ENCODE assay signal across 26 mouse cellular contexts in the genomic region with DNA sequence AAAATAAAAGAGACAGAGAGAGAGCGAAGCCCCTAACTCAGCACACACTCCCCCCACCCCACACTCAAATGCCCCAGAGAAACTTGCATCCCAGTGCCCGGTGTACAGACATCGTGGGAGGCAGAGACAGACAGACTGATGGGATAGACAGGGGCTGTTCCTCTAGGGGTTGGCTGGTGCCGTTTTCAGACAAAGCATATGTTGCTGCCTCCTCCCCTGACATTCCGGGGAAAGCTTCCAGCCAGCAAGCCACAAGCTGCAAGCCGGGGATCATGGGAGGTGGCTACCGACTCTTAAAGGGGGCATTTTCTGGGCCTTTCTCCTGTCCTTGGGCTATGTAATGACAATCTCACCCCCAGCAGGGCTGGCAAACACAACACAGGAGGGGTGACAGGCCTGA. TPM values are rescaled to one million over a fixed set of nuclear protein-coding genes. Genes with fewer than 3 reads are reported as not detected.
DNase-seq lines count a peak whose midpoint lies in the region; ATAC-seq and TF ChIP-seq lines count a peak whose summit lies in the region.
"Had no signal": no experiment of that assay in that cellular context is flagged by ENCODE, and none has a peak within 500 bp of the region (broad histone marks: within the 10 kb centered on the region; RNA-seq: fewer than 3 reads in every experiment).

No protein-coding gene starts in this region.

- 46% methylated on average over 7 of the region's 7 CpGs for WGBS in forebrain, embryonic 16.5 days
- WGBS in forebrain, embryonic 10.5 days, result 66% methylated on average over 7 of the region's 7 CpGs
- WGBS in midbrain, postnatal 0 days, result 57% methylated on average over 7 of the region's 7 CpGs
- WGBS in midbrain, embryonic 13.5 days, result 60% methylated on average over 7 of the region's 7 CpGs
- WGBS in hindbrain, postnatal 0 days, result 54% methylated on average over 7 of the region's 7 CpGs
- WGBS in intestine, embryonic 16.5 days, result 57% methylated on average over 7 of the region's 7 CpGs

- peaks cover 16% of the 10 kb centered on the region for H3K4me1 ChIP-seq in forebrain, embryonic 16.5 days (replicated peaks; ENCODE audit: control insufficient read depth, insufficient read depth, low read length)
- peaks cover 23% of the 10 kb centered on the region for H3K4me1 ChIP-seq in forebrain, embryonic 10.5 days
- H3K4me1 ChIP-seq in midbrain, postnatal 0 days (ENCODE audit: insufficient read depth, low read length), result no peaks in the 10 kb centered on the region; the same call in 1 of the 2 replicates
- H3K4me1 ChIP-seq in midbrain, embryonic 13.5 days (replicated peaks), result peaks cover 21% of the 10 kb centered on the region
- H3K4me1 ChIP-seq in hindbrain, postnatal 0 days (ENCODE audit: insufficient read depth, low read length), result no peaks in the 10 kb centered on the region
- peaks cover 19% of the 10 kb centered on the region for H3K4me1 ChIP-seq in intestine, embryonic 16.5 days (ENCODE audit: control insufficient read depth, insufficient read depth, low read length)

- no peak for TF ChIP-seq CTCF in midbrain, postnatal 0 days (IDR thresholded peaks at IDR 0.05)
- TF ChIP-seq CTCF in hindbrain, postnatal 0 days (IDR thresholded peaks at IDR 0.05; ENCODE audit: low read depth), result no peak

- H3K9ac ChIP-seq in forebrain, embryonic 16.5 days (replicated peaks; ENCODE audit: low read depth, low read length), result no peak overlapping the region
- H3K9ac ChIP-seq in midbrain, postnatal 0 days (replicated peaks; ENCODE audit: low read length, poor library complexity, severe bottlenecking), result peak overlapping the region; percentile 29; the same call in 1 of the 2 replicates
- no peak overlapping the region for H3K9ac ChIP-seq in midbrain, embryonic 13.5 days (replicated peaks)
- H3K9ac ChIP-seq in hindbrain, postnatal 0 days (replicated peaks; ENCODE audit: low read length), result 0 out of 2 replicates have a peak overlapping the region, but pooled peaks have one; percentile 6
- no peak overlapping the region for H3K9ac ChIP-seq in intestine, embryonic 16.5 days (ENCODE audit: low read depth, low read length)
- H3K9ac ChIP-seq: embryonic facial prominence, embryonic 15.5 days; limb, embryonic 12.5 days; liver, postnatal 0 days; neural tube, embryonic 13.5 days had no signal

- no peaks in the 10 kb centered on the region for H3K36me3 ChIP-seq in forebrain, embryonic 16.5 days (ENCODE audit: control insufficient read depth, insufficient read depth)
- no peaks in the 10 kb centered on the region for H3K36me3 ChIP-seq in forebrain, embryonic 10.5 days (replicated peaks)
- H3K36me3 ChIP-seq in midbrain, postnatal 0 days (ENCODE audit: insufficient read depth, low read length), result no peaks in the 10 kb centered on the region
- H3K36me3 ChIP-seq in midbrain, embryonic 13.5 days, result no peaks in the 10 kb centered on the region
- no peaks in the 10 kb centered on the region for H3K36me3 ChIP-seq in hindbrain, postnatal 0 days (ENCODE audit: insufficient read depth, low read length)
- no peaks in the 10 kb centered on the region for H3K36me3 ChIP-seq in intestine, embryonic 16.5 days (ENCODE audit: control insufficient read depth, insufficient read depth, low read length)
- H3K36me3 ChIP-seq: embryonic facial prominence, embryonic 15.5 days; limb, embryonic 12.5 days; neural tube, embryonic 13.5 days had no signal

- DNase-seq in forebrain, embryonic 10.5 days (ENCODE audit: extremely low spot score, low spot score), result no peak
- DNase-seq in layer of hippocampus, adult 9-11 months, result peak; percentile 25
- DNase-seq in layer of hippocampus, postnatal 36 days, result no peak
- DNase-seq in midbrain, postnatal 0 days (ENCODE audit: low spot score), result no peak
- DNase-seq in hindbrain, postnatal 0 days (ENCODE audit: low spot score), result no peak
- DNase-seq: adrenal gland, postnatal 25 days; cerebellum, adult 9-10 months; gastrocnemius, adult 2 months; kidney, adult 8-10 months; kidney, postnatal 10 days; liver, postnatal 0 days; right cerebral cortex, postnatal 14 days; spleen, adult 18-20 months had no signal

- peaks cover 56% of the 10 kb centered on the region for H3K27me3 ChIP-seq in forebrain, embryonic 16.5 days (replicated peaks; ENCODE audit: control insufficient read depth, insufficient read depth, low read length)
- peaks cover 86% of the 10 kb centered on the region for H3K27me3 ChIP-seq in forebrain, embryonic 10.5 days (ENCODE audit: poor library complexity, severe bottlenecking)
- peaks cover 35% of the 10 kb centered on the region for H3K27me3 ChIP-seq in midbrain, postnatal 0 days (ENCODE audit: insufficient read depth, low read length)
- peaks cover 86% of the 10 kb centered on the region for H3K27me3 ChIP-seq in midbrain, embryonic 13.5 days
- H3K27me3 ChIP-seq in hindbrain, postnatal 0 days (ENCODE audit: insufficient read depth, low read length), result peaks cover 25% of the 10 kb centered on the region; the same call in 1 of the 2 replicates
- H3K27me3 ChIP-seq in intestine, embryonic 16.5 days (replicated peaks; ENCODE audit: control insufficient read depth, insufficient read depth, low read length), result peaks cover 57% of the 10 kb centered on the region

- no peak for ATAC-seq in forebrain, embryonic 16.5 days
- ATAC-seq in midbrain, postnatal 0 days (ENCODE audit: low FRiP score), result no peak
- ATAC-seq in midbrain, embryonic 13.5 days, result no peak
- no peak for ATAC-seq in hindbrain, postnatal 0 days
- no peak for ATAC-seq in intestine, embryonic 16.5 days
- ATAC-seq: inflammation-experienced regulatory T-cells, adult 6 months; liver, postnatal 0 days; lung, postnatal 0 days had no signal

- no peaks in the 10 kb centered on the region for H3K9me3 ChIP-seq in forebrain, embryonic 16.5 days (ENCODE audit: control insufficient read depth, low read length)
- no peaks in the 10 kb centered on the region for H3K9me3 ChIP-seq in forebrain, embryonic 10.5 days
- H3K9me3 ChIP-seq in midbrain, postnatal 0 days (ENCODE audit: low read length), result no peaks in the 10 kb centered on the region
- H3K9me3 ChIP-seq in midbrain, embryonic 13.5 days, result no peaks in the 10 kb centered on the region
- no peaks in the 10 kb centered on the region for H3K9me3 ChIP-seq in hindbrain, postnatal 0 days (ENCODE audit: low read length)
- H3K9me3 ChIP-seq in intestine, embryonic 16.5 days (ENCODE audit: control insufficient read depth, low read length), result no peaks in the 10 kb centered on the region
- H3K9me3 ChIP-seq: embryonic facial prominence, embryonic 15.5 days; limb, embryonic 12.5 days; neural tube, embryonic 13.5 days had no signal

- peak overlapping the region; percentile 3 for H3K4me3 ChIP-seq in forebrain, embryonic 16.5 days (replicated peaks; ENCODE audit: low read length)
- H3K4me3 ChIP-seq in forebrain, embryonic 10.5 days, result no peak overlapping the region
- H3K4me3 ChIP-seq in midbrain, postnatal 0 days (ENCODE audit: low read depth, low read length), result peak overlapping the region; percentile 60
- H3K4me3 ChIP-seq in midbrain, embryonic 13.5 days (replicated peaks), result no peak overlapping the region
- peak overlapping the region; percentile 50 for H3K4me3 ChIP-seq in hindbrain, postnatal 0 days (ENCODE audit: low read length)
- H3K4me3 ChIP-seq in intestine, embryonic 16.5 days (ENCODE audit: low read length), result no peak overlapping the region
- H3K4me3 ChIP-seq: embryonic facial prominence, embryonic 15.5 days; gastrocnemius, adult 2 months; limb, embryonic 12.5 days had no signal

- H3K27ac ChIP-seq in forebrain, embryonic 16.5 days (ENCODE audit: low read length), result no peak overlapping the region
- no peak overlapping the region for H3K27ac ChIP-seq in forebrain, embryonic 10.5 days
- no peak overlapping the region for H3K27ac ChIP-seq in midbrain, postnatal 0 days (ENCODE audit: low read depth, low read length)
- no peak overlapping the region for H3K27ac ChIP-seq in midbrain, embryonic 13.5 days
- H3K27ac ChIP-seq in hindbrain, postnatal 0 days, result no peak overlapping the region
- H3K27ac ChIP-seq in intestine, embryonic 16.5 days (ENCODE audit: low read length), result no peak overlapping the region
- H3K27ac ChIP-seq: embryonic facial prominence, embryonic 15.5 days; gastrocnemius, adult 2 months; limb, embryonic 12.5 days; macrophage; neural tube, embryonic 13.5 days had no signal

- peak overlapping the region; percentile 76 for H3K4me2 ChIP-seq in forebrain, embryonic 16.5 days (ENCODE audit: low read length)
- H3K4me2 ChIP-seq in midbrain, postnatal 0 days (ENCODE audit: low read depth, low read length, poor library complexity, severe bottlenecking), result peak overlapping the region; percentile 86
- no peak overlapping the region for H3K4me2 ChIP-seq in midbrain, embryonic 13.5 days (replicated peaks)
- H3K4me2 ChIP-seq in hindbrain, postnatal 0 days (ENCODE audit: low read depth, low read length), result peak overlapping the region; percentile 78
- H3K4me2 ChIP-seq in intestine, embryonic 16.5 days (ENCODE audit: low read depth, low read length), result no peak overlapping the region
- H3K4me2 ChIP-seq: embryonic facial prominence, embryonic 15.5 days; limb, embryonic 12.5 days; liver, embryonic 11.5 days had no signal

RNA-seq across cellular contexts. Expression of gene Fam43b, which starts 2.6 kb away (rescaled TPM):
- polyA plus RNA-seq in forebrain, embryonic 16.5 days (2015; fragmentation: Nextera tagmentation; extraction: Ambion mirVana), result 7.7 and 8.4 TPM in 2 replicates
- polyA plus RNA-seq in forebrain, embryonic 10.5 days (2016; fragmentation: Nextera tagmentation; extraction: Ambion mirVana), result not detected in 2 replicates
- 10 to 100 TPM; 31.2 to 31.3 TPM for total RNA-seq in layer of hippocampus, postnatal 36 days (2021)
- 18.7 and 24.0 TPM in 2 replicates for total RNA-seq in midbrain, postnatal 0 days (2014; rRNA removed)
- 20.1 and 21.6 TPM in 2 replicates for polyA plus RNA-seq in midbrain, postnatal 0 days (2015; fragmentation: Nextera tagmentation; extraction: Ambion mirVana)
- polyA plus RNA-seq in midbrain, embryonic 13.5 days (2015; fragmentation: Nextera tagmentation; extraction: Ambion mirVana), result 1.1 and 1.3 TPM in 2 replicates
- total RNA-seq in hindbrain, postnatal 0 days (2014; rRNA removed), result 16.6 and 23.8 TPM in 2 replicates
- polyA plus RNA-seq in hindbrain, postnatal 0 days (2015; fragmentation: Nextera tagmentation; extraction: Ambion mirVana), result 17.9 and 18.6 TPM in 2 replicates
- polyA plus RNA-seq in intestine, embryonic 16.5 days (2015; fragmentation: Nextera tagmentation; extraction: Ambion mirVana), result not detected in 2 replicates
- total RNA-seq: gastrocnemius, adult 2 months; gastrocnemius, postnatal 4 days; heart, adult 8-10 months had no signal
- polyA plus RNA-seq: heart, embryonic 14.5 days; inflammation-experienced regulatory T-cells, adult 6 months; limb, embryonic 12.5 days; liver, postnatal 0 days; lung, postnatal 0 days; macrophage had no signal

RNA-seq across cellular contexts. Expression of gene Cda, which starts 25.9 kb away (rescaled TPM):
- 1.0 and 1.1 TPM in 2 replicates for polyA plus RNA-seq in forebrain, embryonic 16.5 days (2015; fragmentation: Nextera tagmentation; extraction: Ambion mirVana)
- 2.1 and 2.5 TPM in 2 replicates for polyA plus RNA-seq in forebrain, embryonic 10.5 days (2016; fragmentation: Nextera tagmentation; extraction: Ambion mirVana)
- total RNA-seq in layer of hippocampus, postnatal 36 days (2021), result 1 to 10 TPM; 2.5 to 3.6 TPM
- 9.1 and 9.6 TPM in 2 replicates for total RNA-seq in midbrain, postnatal 0 days (2014; rRNA removed)
- polyA plus RNA-seq in midbrain, postnatal 0 days (2015; fragmentation: Nextera tagmentation; extraction: Ambion mirVana), result 9.2 and 12.2 TPM in 2 replicates
- polyA plus RNA-seq in midbrain, embryonic 13.5 days (2015; fragmentation: Nextera tagmentation; extraction: Ambion mirVana), result 2.2 and 2.6 TPM in 2 replicates
- 9.5 and 20.5 TPM in 2 replicates for total RNA-seq in hindbrain, postnatal 0 days (2014; rRNA removed)
- polyA plus RNA-seq in hindbrain, postnatal 0 days (2015; fragmentation: Nextera tagmentation; extraction: Ambion mirVana), result 12.1 and 15.1 TPM in 2 replicates
- 39.2 and 42.4 TPM in 2 replicates for polyA plus RNA-seq in intestine, embryonic 16.5 days (2015; fragmentation: Nextera tagmentation; extraction: Ambion mirVana)
- polyA plus RNA-seq: inflammation-experienced regulatory T-cells, adult 6 months; macrophage had no signal

RNA-seq across cellular contexts. Expression of gene Mul1, which starts 40.8 kb away (rescaled TPM):
- polyA plus RNA-seq in forebrain, embryonic 16.5 days (2015; fragmentation: Nextera tagmentation; extraction: Ambion mirVana), result 18.4 and 20.2 TPM in 2 replicates
- polyA plus RNA-seq in forebrain, embryonic 10.5 days (2016; fragmentation: Nextera tagmentation; extraction: Ambion mirVana), result 21.2 and 22.7 TPM in 2 replicates
- 10 to 100 TPM; 53.4 to 62.5 TPM for total RNA-seq in layer of hippocampus, postnatal 36 days (2021)
- total RNA-seq in midbrain, postnatal 0 days (2014; rRNA removed), result 32.6 and 35.2 TPM in 2 replicates
- 17.6 and 19.2 TPM in 2 replicates for polyA plus RNA-seq in midbrain, postnatal 0 days (2015; fragmentation: Nextera tagmentation; extraction: Ambion mirVana)
- polyA plus RNA-seq in midbrain, embryonic 13.5 days (2015; fragmentation: Nextera tagmentation; extraction: Ambion mirVana), result 18.3 and 19.9 TPM in 2 replicates
- 36.2 and 39.1 TPM in 2 replicates for total RNA-seq in hindbrain, postnatal 0 days (2014; rRNA removed)
- polyA plus RNA-seq in hindbrain, postnatal 0 days (2015; fragmentation: Nextera tagmentation; extraction: Ambion mirVana), result 19.1 and 21.6 TPM in 2 replicates
- polyA plus RNA-seq in intestine, embryonic 16.5 days (2015; fragmentation: Nextera tagmentation; extraction: Ambion mirVana), result 32.7 and 35.3 TPM in 2 replicates

Comparison
In these comparisons a context has a peak if more than half of its experiments do, and no peak if none do; other contexts are left out.
1. H3K4me2 ChIP-seq: peak in forebrain, embryonic 16.5 days (single experiment), midbrain, postnatal 0 days (single experiment) and hindbrain, postnatal 0 days (single experiment); none in midbrain, embryonic 13.5 days (single experiment) and intestine, embryonic 16.5 days (single experiment).
2. H3K4me3 ChIP-seq: peak in forebrain, embryonic 16.5 days (single experiment), midbrain, postnatal 0 days (single experiment) and hindbrain, postnatal 0 days (single experiment); none in forebrain, embryonic 10.5 days (single experiment), midbrain, embryonic 13.5 days (single experiment) and intestine, embryonic 16.5 days (single experiment).
3. H3K9ac ChIP-seq: peak in midbrain, postnatal 0 days (single experiment) and hindbrain, postnatal 0 days (single experiment); none in forebrain, embryonic 16.5 days (single experiment), midbrain, embryonic 13.5 days (single experiment) and intestine, embryonic 16.5 days (single experiment).